Mouse (Mus musculus) embryo, embryonic 10 days (tissue): ENCODE measurements around the gene Ahcy.
"Not testable (repeated sequence)": the region's sequence is repeated elsewhere in the genome, so short reads cannot be mapped to it uniquely, and the experiment has no call there.

ENCODE experiments used
- DNase-seq: peaks from one replicate; pipeline ENCODE4 v3.0.0-alpha.2; 2015; ENCODE audit warnings: low spot score

Gene Ahcy

DNA sequence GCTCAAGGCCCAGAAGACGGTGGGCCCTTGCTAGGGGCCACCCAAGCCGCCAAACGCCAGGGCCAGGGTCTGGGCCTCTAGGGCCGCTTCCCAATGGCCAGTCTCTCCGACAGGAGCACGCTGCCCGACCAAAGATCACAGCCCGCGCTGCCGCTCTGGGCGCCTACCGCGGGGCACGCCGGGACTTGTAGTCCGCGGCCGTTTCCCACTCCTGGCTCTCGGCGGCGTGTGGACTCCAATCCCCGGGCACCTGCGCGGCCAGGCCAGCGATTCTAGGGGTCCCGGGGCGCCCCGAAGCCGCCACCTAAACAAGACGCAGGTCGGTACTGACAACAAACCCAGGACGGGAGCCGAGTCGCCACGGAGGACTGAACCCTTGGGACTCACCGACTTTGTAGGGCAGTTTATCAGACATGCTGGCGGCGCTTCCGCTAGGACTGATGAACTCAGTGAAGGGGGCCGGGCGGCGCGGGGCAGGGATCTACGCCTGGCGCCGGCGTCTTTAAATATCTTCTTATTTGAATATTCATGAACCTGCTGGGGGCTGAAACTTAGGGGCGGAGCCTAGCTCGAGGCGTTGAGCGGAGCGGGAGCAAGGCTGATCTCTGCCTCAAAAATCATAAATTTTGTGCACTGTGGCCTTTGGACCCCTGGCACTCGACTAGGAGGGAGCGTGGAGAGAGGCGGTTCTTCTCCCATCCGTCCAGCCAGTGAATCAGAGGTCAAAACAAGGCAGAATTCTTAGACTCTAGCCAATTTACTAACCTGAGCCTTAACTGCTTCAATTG is at the start of gene Ahcy:
Ahcy (minus strand) TSS at position 520 of the 788 bp plus-strand sequence.
- peak; percentile 95 for DNase-seq

- DNase-seq: no peak
Measured at GRCm38 (mm10) chr2:155115216-155115830, 41.0 kb upstream of the Ahcy start.

- not testable (repeated sequence) for DNase-seq
Measured at GRCm38 (mm10) chr2:155107276-155107675, 33.0 kb upstream of the Ahcy start.

GRCm38 (mm10) chr2:155103607-155104006 is 29.3 kb upstream of the Ahcy start:
- DNase-seq: no peak

GRCm38 (mm10) chr2:155101761-155102181 is 27.5 kb upstream of the Ahcy start:
- DNase-seq: no peak

DNA sequence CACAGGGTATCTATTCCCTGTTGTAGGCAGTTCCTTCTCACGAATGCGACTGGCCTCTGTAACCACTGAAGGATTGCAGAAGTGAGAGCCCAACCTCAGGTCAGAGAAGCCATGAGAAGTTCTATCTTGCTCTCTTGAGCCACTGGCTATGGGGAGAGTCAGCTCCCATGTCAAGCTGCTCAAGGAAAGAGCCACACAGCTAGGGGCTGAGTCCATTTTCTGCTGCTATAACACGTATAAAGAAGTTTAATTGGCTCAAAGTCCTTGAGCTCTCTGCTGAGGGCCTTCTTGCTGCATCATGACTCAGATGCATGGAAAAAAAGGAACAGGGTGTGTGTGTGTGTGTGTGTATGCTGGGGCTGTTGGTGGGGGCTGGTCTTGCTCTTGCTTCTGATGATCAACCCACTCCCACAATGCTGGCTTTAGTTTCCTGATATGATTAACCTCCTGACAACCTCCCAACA is 26.5 kb upstream of the Ahcy start:
- DNase-seq: no peak

DNA sequence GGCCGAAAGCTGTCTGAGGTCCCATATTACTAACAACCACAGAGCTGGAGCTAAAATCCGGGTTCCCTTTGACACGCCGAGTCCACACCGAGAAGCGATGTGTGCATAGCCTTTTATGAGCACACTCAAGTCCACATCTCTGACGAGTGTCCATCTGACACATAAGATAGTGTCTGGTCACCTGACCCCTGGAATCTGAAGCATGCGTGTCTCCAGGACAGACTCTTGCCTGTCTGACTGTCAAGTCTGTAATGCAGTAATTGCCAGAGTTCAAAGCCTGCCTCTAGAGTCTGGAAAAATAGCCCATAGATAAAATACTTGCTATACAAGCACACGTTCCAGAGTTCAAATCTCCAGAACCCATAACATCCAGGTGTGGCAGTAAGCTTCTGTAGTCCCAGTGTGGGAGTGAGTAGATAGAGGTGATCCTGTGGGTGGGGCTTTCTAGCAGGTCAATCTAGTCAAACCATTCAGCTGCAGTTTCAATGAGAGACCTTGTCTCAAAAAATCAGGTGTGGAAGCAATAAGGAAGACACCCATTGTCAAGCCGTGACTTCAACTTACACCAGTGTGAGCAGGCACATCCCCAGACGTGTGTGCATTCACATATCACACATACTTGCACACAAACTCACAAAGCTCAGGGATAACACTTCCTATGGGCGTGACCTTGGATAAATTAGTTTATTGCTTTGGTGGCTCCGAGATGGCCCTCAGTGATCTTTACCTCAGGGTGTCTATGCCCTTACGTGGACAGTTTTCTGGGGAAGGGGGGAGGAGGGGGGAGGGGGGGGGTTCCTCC is 25.9 kb upstream of the Ahcy start:
- no peak for DNase-seq

DNA sequence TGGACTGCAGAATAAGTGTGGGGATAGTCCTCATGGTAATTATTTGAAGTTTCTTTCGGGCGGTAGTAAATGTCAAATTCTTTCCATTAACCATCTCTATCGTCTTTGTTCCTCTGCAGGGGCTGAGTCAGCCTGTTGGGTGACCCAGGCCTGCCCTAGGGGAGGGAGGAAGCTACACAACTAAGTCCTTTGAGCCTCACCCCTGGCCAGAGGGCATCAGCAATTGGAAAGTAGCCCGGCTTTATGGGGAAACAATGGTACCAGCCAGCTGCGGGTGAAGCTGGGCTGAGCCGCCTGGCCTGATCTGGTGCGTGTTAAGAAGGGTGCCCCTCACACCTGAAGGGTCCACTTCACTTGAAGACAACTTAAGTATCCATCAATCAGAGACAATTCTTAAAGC is 25.1 kb upstream of the Ahcy start:
- no peak for DNase-seq

- DNase-seq: peak; percentile 34
Measured at GRCm38 (mm10) chr2:155098720-155099380, 24.6 kb upstream of the Ahcy start.

DNA sequence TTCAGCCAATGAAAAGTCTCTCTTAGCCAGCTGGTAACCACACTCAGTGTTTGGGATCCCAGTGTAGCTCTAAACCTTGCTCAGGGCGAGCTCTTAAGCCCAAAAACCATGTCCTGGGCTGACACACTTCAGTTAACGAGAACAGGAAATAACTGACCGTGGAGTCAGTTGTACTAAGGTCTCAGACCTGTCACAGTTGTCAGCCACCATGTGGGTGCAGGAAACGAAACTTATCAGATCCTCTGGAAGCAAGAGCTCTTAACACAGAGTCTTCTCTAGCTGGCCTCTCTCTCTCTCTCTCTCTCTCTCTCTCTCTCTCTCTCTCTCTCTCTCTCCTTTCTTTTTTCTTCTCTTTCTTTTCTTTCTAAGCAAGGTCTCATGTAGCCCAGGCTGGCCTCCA is 19.1 kb upstream of the Ahcy start:
- no peak for DNase-seq

DNA sequence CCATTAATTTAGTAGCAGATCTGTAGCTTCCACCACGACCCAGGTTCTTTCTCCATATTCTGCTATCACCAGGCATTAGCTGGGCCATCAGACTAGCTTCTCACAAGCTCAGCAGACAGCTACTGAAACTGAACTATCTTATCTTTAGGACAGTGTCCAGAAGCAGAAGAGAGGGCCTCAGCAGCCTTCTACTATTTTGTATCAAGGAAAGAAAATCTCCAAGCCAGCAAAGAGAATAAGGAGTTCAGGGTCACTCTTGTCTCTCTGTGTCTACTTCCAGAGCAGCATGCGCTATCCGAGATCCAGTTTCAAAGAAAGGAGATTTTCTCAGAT is 17.4 kb upstream of the Ahcy start:
- DNase-seq: no peak

GRCm38 (mm10) chr2:155090909-155091742 is 16.8 kb upstream of the Ahcy start:
- no peak for DNase-seq

DNA sequence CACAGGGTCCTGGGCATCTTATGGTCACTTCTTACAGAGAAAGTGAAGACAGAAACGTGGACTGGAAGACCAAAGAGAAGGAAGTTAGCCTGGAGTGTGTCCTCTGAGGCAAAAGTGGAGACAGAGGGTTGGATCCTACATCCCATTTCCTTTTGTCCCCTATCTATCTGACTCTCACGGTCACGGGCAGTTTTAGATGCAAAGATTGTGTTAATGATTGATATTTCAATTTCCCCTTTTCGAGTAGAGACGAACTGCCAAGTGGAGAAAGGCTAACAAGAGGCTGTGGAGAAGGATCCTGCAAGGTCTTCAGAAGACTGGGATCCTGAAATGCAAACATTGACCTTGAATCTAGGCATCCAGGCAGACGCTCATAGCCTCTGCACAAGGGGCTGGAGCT is 14.0 kb upstream of the Ahcy start:
- no peak for DNase-seq

GRCm38 (mm10) chr2:155086328-155086727 is 12.0 kb upstream of the Ahcy start:
- no peak for DNase-seq

- DNase-seq: no peak
Measured at GRCm38 (mm10) chr2:155084546-155084945, 10.2 kb upstream of the Ahcy start.

- DNase-seq: peak; percentile 74
Measured at GRCm38 (mm10) chr2:155082121-155082803, 8.0 kb upstream of the Ahcy start.

DNA sequence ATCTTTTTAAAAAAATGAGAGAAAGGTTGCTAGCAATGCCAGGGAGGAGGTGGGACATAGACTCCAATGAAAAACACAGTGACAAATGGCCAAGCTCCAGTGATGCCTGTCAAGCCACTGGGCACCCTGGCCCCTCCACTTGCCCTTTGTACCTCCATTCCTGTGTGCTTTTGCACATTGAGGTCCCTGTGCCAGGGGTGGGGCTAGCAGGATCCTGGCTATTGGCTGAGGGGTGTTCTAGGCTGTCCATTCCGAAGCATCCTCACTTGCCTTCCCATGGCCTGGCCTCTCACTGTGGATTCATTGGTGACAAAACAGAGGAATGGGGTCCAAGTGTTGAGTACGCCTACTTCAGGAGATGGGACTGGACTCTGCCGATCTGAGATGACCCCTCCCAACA is 6.8 kb upstream of the Ahcy start:
- DNase-seq: no peak

DNA sequence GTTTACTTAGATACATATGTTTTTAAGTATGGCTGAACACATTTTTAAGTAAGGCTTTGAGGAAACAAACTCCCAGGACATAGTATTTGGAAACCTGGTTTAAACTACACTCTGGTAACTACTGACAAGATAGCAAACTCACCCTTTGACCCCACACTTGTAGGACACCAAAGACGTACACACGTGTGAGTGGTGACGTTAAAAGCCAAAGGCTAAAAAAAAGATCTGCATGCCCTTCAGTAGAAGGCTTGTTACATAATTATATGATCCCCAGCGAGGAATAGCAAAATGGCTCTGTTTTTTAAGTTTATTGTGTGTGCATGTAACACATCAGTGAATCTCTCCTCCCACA is 5.9 kb upstream of the Ahcy start:
- no peak for DNase-seq

DNA sequence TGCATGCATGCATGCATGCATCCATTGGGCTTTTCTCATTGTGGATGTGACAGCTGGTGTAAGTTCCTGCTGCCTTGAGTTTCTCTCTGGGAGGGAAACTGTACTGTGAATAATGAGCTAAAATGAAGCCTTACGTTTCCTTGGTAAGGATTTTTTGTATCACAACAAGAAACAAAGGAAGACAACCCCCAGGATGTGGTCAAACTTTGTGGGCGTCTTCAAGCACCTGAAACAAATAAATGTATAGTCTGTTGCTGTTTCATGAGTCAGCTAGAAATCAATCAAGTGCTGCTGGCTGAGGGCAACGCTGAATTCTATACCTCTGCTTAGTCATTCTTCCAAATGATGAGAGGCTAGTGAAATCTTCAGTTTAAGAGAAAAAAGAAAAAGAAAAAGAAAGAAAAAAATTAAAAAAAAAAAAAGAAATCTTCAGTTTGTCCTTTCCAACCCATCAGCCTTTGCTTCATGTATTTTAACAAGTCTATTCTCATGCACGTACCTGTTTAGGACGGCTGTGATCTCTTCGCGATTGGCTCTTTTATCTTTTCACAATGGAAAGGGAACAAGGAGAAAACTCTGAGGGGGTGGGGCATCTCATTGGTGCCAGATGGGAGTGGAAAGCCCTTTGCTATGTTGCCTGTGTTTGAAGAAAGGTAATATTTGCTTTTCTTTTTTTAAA is 5.3 kb upstream of the Ahcy start:
- DNase-seq: no peak

GRCm38 (mm10) chr2:155075649-155076048 is 1.4 kb upstream of the Ahcy start:
- no peak for DNase-seq
